Mouse (Mus musculus): Measurements from ENCODE around the gene App. TPM values are rescaled to one million over a fixed set of nuclear protein-coding genes. Genes with fewer than 3 reads are reported as not detected.

App gene
- total RNA-seq, 4 experiments from 2014 or later, result 320 to 378 (median 351) TPM

GRCm38 (mm10) chr16:85074889-85075288 is 98.7 kb downstream of the App start:
- DNase-seq, result no peak

GRCm38 (mm10) chr16:85072624-85073023 is 100.9 kb downstream of the App start:
- peak; percentile 10 for DNase-seq

GRCm38 (mm10) chr16:85071791-85072190 is 101.8 kb downstream of the App start:
- DNase-seq, result no peak

GRCm38 (mm10) chr16:85071248-85071647 is 102.3 kb downstream of the App start:
- DNase-seq, result no peak

- DNase-seq, result no peak
Measured at GRCm38 (mm10) chr16:85067254-85067893, 106.2 kb downstream of the App start.

- DNase-seq, result no peak
Measured at GRCm38 (mm10) chr16:85066227-85066626, 107.3 kb downstream of the App start.

- no peak for DNase-seq
Measured at GRCm38 (mm10) chr16:85064800-85065199, 108.8 kb downstream of the App start.

GRCm38 (mm10) chr16:85062732-85063131 is 110.8 kb downstream of the App start:
- no peak for DNase-seq

- DNase-seq, result peak; percentile 58
Measured at GRCm38 (mm10) chr16:85061725-85062124, 111.8 kb downstream of the App start.

- no peak for DNase-seq
Measured at GRCm38 (mm10) chr16:85058138-85058537, 115.4 kb downstream of the App start.

GRCm38 (mm10) chr16:85056212-85056611 is 117.4 kb downstream of the App start:
- DNase-seq, result no peak

GRCm38 (mm10) chr16:85053996-85054395 is 119.6 kb downstream of the App start:
- DNase-seq, result no peak

- DNase-seq, result no peak
Measured at GRCm38 (mm10) chr16:85047310-85047709, 126.3 kb downstream of the App start.

- no peak for DNase-seq
Measured at GRCm38 (mm10) chr16:85041153-85041959, 132.2 kb downstream of the App start.

- no peak for DNase-seq
Measured at GRCm38 (mm10) chr16:85038731-85039130, 134.8 kb downstream of the App start.

- no peak for DNase-seq
Measured at GRCm38 (mm10) chr16:85037969-85038644, 135.5 kb downstream of the App start.

- DNase-seq, result no peak
Measured at GRCm38 (mm10) chr16:85035815-85036214, 137.8 kb downstream of the App start.

GRCm38 (mm10) chr16:85033747-85034146 is 139.8 kb downstream of the App start:
- DNase-seq, result no peak

GRCm38 (mm10) chr16:85030810-85031209 is 142.8 kb downstream of the App start:
- no peak for DNase-seq

GRCm38 (mm10) chr16:85028396-85028795 is 145.2 kb downstream of the App start:
- DNase-seq, result no peak

GRCm38 (mm10) chr16:85024706-85025105 is 148.9 kb downstream of the App start:
- DNase-seq, result no peak

GRCm38 (mm10) chr16:85023106-85023505 is 150.5 kb downstream of the App start:
- DNase-seq, result no peak

- DNase-seq, result no peak
Measured at GRCm38 (mm10) chr16:85020696-85021323, 152.8 kb downstream of the App start.

All from adrenal gland, adult 8-10 months (tissue).